Mouse (Mus musculus): ENCODE measurements around the gene Jph3.

GRCm38 (mm10) chr8:121806126-121806525 lies 76.7 kb downstream of the Jph3 start:
- TF ChIP-seq FLI1 (IDR thresholded peaks at IDR 0.05; ENCODE audit: low read length) (no peak), GATA1 (IDR thresholded peaks at IDR 0.05; ENCODE audit: borderline replicate concordance, low read length) (no peak)
